Mouse (Mus musculus): Measurements from ENCODE around the gene Aox2. TPM values are rescaled to one million over a fixed set of nuclear protein-coding genes. Genes with fewer than 3 reads are reported as not detected.
"Not testable (repeated sequence)": the region's sequence is repeated elsewhere in the genome, so short reads cannot be mapped to it uniquely, and the experiment has no call there.

Aox2 gene
- polyA plus RNA-seq, 1 experiment from 2014 or later, result 0.03 TPM

- H3K27me3 ChIP-seq, result no peaks in the 10 kb centered on the region
- POLR2A ChIA-PET, result no interaction called here
- DNase-seq (ENCODE audit: low read depth, low spot score) (no peak), ATAC-seq (no peak)
- CTCF ChIA-PET, result no interaction called here
- TF ChIP-seq CTCF (IDR thresholded peaks at IDR 0.05), result no peak
- in situ Hi-C loops (cut with MboI; ENCODE audit: low pct_unique_long_range_greater_than_20kb), result no loop called here
Measured at GRCm38 (mm10) chr1:58369716-58370115, 91.6 kb downstream of the Aox2 start.

GRCm38 (mm10) chr1:58374266-58374665 is 96.1 kb downstream of the Aox2 start:
- CTCF ChIA-PET; H3K27me3 ChIP-seq; in situ Hi-C loops (cut with MboI; ENCODE audit: low pct_unique_long_range_greater_than_20kb); DNase-seq (ENCODE audit: low read depth, low spot score); POLR2A ChIA-PET; ATAC-seq: not testable (repeated sequence)

- ATAC-seq, result peak; percentile 62
- TF ChIP-seq CTCF (IDR thresholded peaks at IDR 0.05), result no peak
- in situ Hi-C loops (cut with MboI; ENCODE audit: low pct_unique_long_range_greater_than_20kb), result no loop called here
- ChIA-PET POLR2A (no interaction called here), CTCF (interaction anchor here (1.7 kb wide), 1 partner anchor 33 kb away, joined by 4 read pairs; no protein-coding TSS in a partner anchor)
- DNase-seq (ENCODE audit: low read depth, low spot score), result no peak
- no peaks in the 10 kb centered on the region for H3K27me3 ChIP-seq
Measured at GRCm38 (mm10) chr1:58375574-58376147, 97.5 kb downstream of the Aox2 start.

GRCm38 (mm10) chr1:58382586-58383281 is 104.6 kb downstream of the Aox2 start:
- no peak for ATAC-seq
- in situ Hi-C loops (cut with MboI; ENCODE audit: low pct_unique_long_range_greater_than_20kb), result no loop called here
- no peak for TF ChIP-seq CTCF (IDR thresholded peaks at IDR 0.05)

GRCm38 (mm10) chr1:58391421-58392267 is 113.5 kb downstream of the Aox2 start:
- DNase-seq (ENCODE audit: low read depth, low spot score) (no peak), ATAC-seq (no peak)
- CTCF ChIA-PET, result no interaction called here
- in situ Hi-C loops (cut with MboI; ENCODE audit: low pct_unique_long_range_greater_than_20kb), result no loop called here
- no peaks in the 10 kb centered on the region for H3K27me3 ChIP-seq
- peak; percentile 23 for TF ChIP-seq CTCF (IDR thresholded peaks at IDR 0.05)
- POLR2A ChIA-PET, result interaction anchor here (1.3 kb wide), 1 partner anchor 11 kb away, joined by 7 read pairs; no protein-coding TSS in a partner anchor

More at GRCm38 (mm10) chr1:58382586-58383281, 104.6 kb downstream of the Aox2 start:
- H3K27me3 ChIP-seq, result no peaks in the 10 kb centered on the region
- POLR2A ChIA-PET, result interaction anchor here (0.6 kb wide), 1 partner anchor 79 kb away, joined by 4 read pairs; no protein-coding TSS in a partner anchor
- CTCF ChIA-PET, result interaction anchor here (1.3 kb wide), 1 partner anchor 16 kb away, joined by 5 read pairs; no protein-coding TSS in a partner anchor
- DNase-seq (ENCODE audit: low read depth, low spot score), result no peak

- ATAC-seq (no peak), DNase-seq (ENCODE audit: low read depth, low spot score) (no peak)
- ChIA-PET CTCF (no interaction called here), POLR2A (interaction anchor here (1.3 to 1.4 kb wide), 2 partner anchors 11 to 32 kb away, joined by 5 to 7 read pairs; partner anchors contain the start of gene Clk1)
- in situ Hi-C loops (cut with MboI; ENCODE audit: low pct_unique_long_range_greater_than_20kb), result no loop called here
- no peaks in the 10 kb centered on the region for H3K27me3 ChIP-seq
- TF ChIP-seq CTCF (IDR thresholded peaks at IDR 0.05), result no peak
Measured at GRCm38 (mm10) chr1:58392268-58392651, 114.1 kb downstream of the Aox2 start.

GRCm38 (mm10) chr1:58392652-58393283 is 114.6 kb downstream of the Aox2 start, which contains the start of gene Bzw1:
Gene Bzw1 (plus strand): TSS chr1:58392898.
- CTCF ChIA-PET, result no interaction called here
- in situ Hi-C loops (cut with MboI; ENCODE audit: low pct_unique_long_range_greater_than_20kb), result no loop called here

GRCm38 (mm10) chr1:58393284-58394195 is 115.4 kb downstream of the Aox2 start:
- ChIA-PET POLR2A (interaction anchor here (0.6 to 1.7 kb wide), 6 partner anchors 9 to 641 kb away, joined by 4 to 7 read pairs (median 5); partner anchors contain the start of gene Clk1), CTCF (interaction anchor here (1.0 kb wide), 2 partner anchors 10 to 29 kb away, joined by 3 read pairs; no protein-coding TSS in a partner anchor)
- in situ Hi-C loops (cut with MboI; ENCODE audit: low pct_unique_long_range_greater_than_20kb), result no loop called here
- TF ChIP-seq CTCF (IDR thresholded peaks at IDR 0.05), result peak; percentile 16
- no peaks in the 10 kb centered on the region for H3K27me3 ChIP-seq
- no peak for DNase-seq (ENCODE audit: low read depth, low spot score)
- ATAC-seq, result peak; percentile 71

More at GRCm38 (mm10) chr1:58392652-58393283, 114.6 kb downstream of the Aox2 start, which contains the start of gene Bzw1:
- DNase-seq (ENCODE audit: low read depth, low spot score) (peak; percentile 69), ATAC-seq (peak; percentile 88)
- H3K27me3 ChIP-seq, result no peaks in the 10 kb centered on the region
- TF ChIP-seq CTCF (IDR thresholded peaks at IDR 0.05), result peak; percentile 4
- POLR2A ChIA-PET, result interaction anchor here (1.3 to 1.7 kb wide), 3 partner anchors 10 to 31 kb away, joined by 5 to 7 read pairs (median 5); partner anchors contain the start of gene Clk1

GRCm38 (mm10) chr1:58395341-58395740 is 117.2 kb downstream of the Aox2 start:
- in situ Hi-C loops (cut with MboI; ENCODE audit: low pct_unique_long_range_greater_than_20kb), result loop anchor here (5.0 kb wide), 1 partner anchor 98 kb away; no protein-coding TSS in a partner anchor
- ChIA-PET CTCF (no interaction called here), POLR2A (no interaction called here)
- ATAC-seq (no peak), DNase-seq (ENCODE audit: low read depth, low spot score) (no peak)
- H3K27me3 ChIP-seq, result no peaks in the 10 kb centered on the region
- peak; percentile 23 for TF ChIP-seq CTCF (IDR thresholded peaks at IDR 0.05)

All from Patski (cell line).